ENCODE assay signal across 12 mouse cellular contexts in genomic region chr8:9451543-9451942, GRCm38 (mm10).
DNase-seq lines count a peak whose midpoint lies in the region; ATAC-seq and TF ChIP-seq lines count a peak whose summit lies in the region.
"Had no signal": no experiment of that assay in that cellular context is flagged by ENCODE, and none has a peak within 500 bp of the region (broad histone marks: within the 10 kb centered on the region; RNA-seq: fewer than 3 reads in every experiment).

No protein-coding gene starts in this region.

- peak; percentile 57 for TF ChIP-seq CTCF in intestine, postnatal 0 days (IDR thresholded peaks at IDR 0.05; ENCODE audit: low read depth)
- no peak for TF ChIP-seq CTCF in thymus, adult 2 months (IDR thresholded peaks at IDR 0.05; ENCODE audit: borderline replicate concordance, control insufficient read depth, extremely low read depth, insufficient read depth, low read length, poor library complexity)
- peak; percentile 8; the same call in 1 of the 2 replicates for TF ChIP-seq CTCF in cortical plate, adult 2 months (IDR thresholded peaks at IDR 0.05; ENCODE audit: extremely low read depth, insufficient read depth, low read length)

- H3K27me3 ChIP-seq in intestine, postnatal 0 days (replicated peaks; ENCODE audit: control insufficient read depth, insufficient read depth, low read length): no peaks in the 10 kb centered on the region
- H3K27me3 ChIP-seq in intestine, embryonic 15.5 days (replicated peaks): no peaks in the 10 kb centered on the region
- H3K27me3 ChIP-seq in thymus, adult 2 months (ENCODE audit: control insufficient read depth, insufficient read depth, low read length): no peaks in the 10 kb centered on the region
- H3K27me3 ChIP-seq: embryonic facial prominence, embryonic 12.5 days; heart, embryonic 13.5 days; liver, embryonic 15.5 days had no signal

- H3K36me3 ChIP-seq in intestine, postnatal 0 days (ENCODE audit: control insufficient read depth, insufficient read depth): no peaks in the 10 kb centered on the region
- no peaks in the 10 kb centered on the region for H3K36me3 ChIP-seq in intestine, embryonic 15.5 days
- H3K36me3 ChIP-seq in thymus, adult 2 months (ENCODE audit: control insufficient read depth, insufficient read depth, low read length): no peaks in the 10 kb centered on the region
- H3K36me3 ChIP-seq: embryonic facial prominence, embryonic 12.5 days; heart, embryonic 13.5 days; liver, embryonic 15.5 days had no signal

- no peak for ATAC-seq in intestine, postnatal 0 days
- ATAC-seq in intestine, embryonic 15.5 days: no peak
- no peak for ATAC-seq in megakaryocyte, adult 5-6 weeks (ENCODE audit: poor library complexity, severe bottlenecking)

- WGBS in intestine, postnatal 0 days: 65% methylated on average over 4 of the region's 4 CpGs
- WGBS in intestine, embryonic 15.5 days: 69% methylated on average over 4 of the region's 4 CpGs
- whole genome bisulfite sequencing in thymus, adult 2 months: 86% methylated on average over 4 of the region's 4 CpGs

- no peak overlapping the region for H3K4me3 ChIP-seq in intestine, postnatal 0 days (ENCODE audit: low read depth, low read length)
- H3K4me3 ChIP-seq in intestine, embryonic 15.5 days (replicated peaks): no peak overlapping the region
- H3K4me3 ChIP-seq in thymus, adult 2 months (ENCODE audit: control insufficient read depth, insufficient read depth, low read length): no peak overlapping the region
- H3K4me3 ChIP-seq in cortical plate, adult 2 months (ENCODE audit: insufficient read depth, low read length): no peak overlapping the region
- H3K4me3 ChIP-seq: embryonic facial prominence, embryonic 12.5 days; heart, embryonic 13.5 days; liver, embryonic 15.5 days had no signal

- H3K9ac ChIP-seq in intestine, postnatal 0 days (ENCODE audit: low read depth, low read length): no peak overlapping the region
- no peak overlapping the region for H3K9ac ChIP-seq in intestine, embryonic 15.5 days
- H3K9ac ChIP-seq: embryonic facial prominence, embryonic 12.5 days; heart, embryonic 13.5 days; liver, embryonic 15.5 days had no signal

- H3K4me2 ChIP-seq in intestine, postnatal 0 days (replicated peaks; ENCODE audit: low read depth): no peak overlapping the region
- H3K4me2 ChIP-seq in intestine, embryonic 15.5 days (replicated peaks): no peak overlapping the region
- H3K4me2 ChIP-seq: embryonic facial prominence, embryonic 12.5 days; heart, embryonic 13.5 days; liver, embryonic 15.5 days had no signal

- no peaks in the 10 kb centered on the region for H3K4me1 ChIP-seq in intestine, postnatal 0 days (replicated peaks; ENCODE audit: control insufficient read depth, insufficient read depth, low read length)
- no peaks in the 10 kb centered on the region for H3K4me1 ChIP-seq in intestine, embryonic 15.5 days (replicated peaks)
- H3K4me1 ChIP-seq in thymus, adult 2 months (replicated peaks; ENCODE audit: control insufficient read depth, insufficient read depth, low read length): no peaks in the 10 kb centered on the region
- no peaks in the 10 kb centered on the region for H3K4me1 ChIP-seq in cortical plate, adult 2 months (ENCODE audit: control insufficient read depth, insufficient read depth, low read length)
- H3K4me1 ChIP-seq: embryonic facial prominence, embryonic 12.5 days; heart, embryonic 13.5 days; liver, embryonic 15.5 days had no signal

- no peaks in the 10 kb centered on the region for H3K9me3 ChIP-seq in intestine, postnatal 0 days (ENCODE audit: control insufficient read depth)
- H3K9me3 ChIP-seq in intestine, embryonic 15.5 days: no peaks in the 10 kb centered on the region
- H3K9me3 ChIP-seq: embryonic facial prominence, embryonic 12.5 days; heart, embryonic 13.5 days; liver, embryonic 15.5 days had no signal

- no peak overlapping the region for H3K27ac ChIP-seq in intestine, postnatal 0 days (ENCODE audit: low read depth, low read length)
- no peak overlapping the region for H3K27ac ChIP-seq in intestine, embryonic 15.5 days
- H3K27ac ChIP-seq in thymus, adult 2 months (ENCODE audit: control insufficient read depth, insufficient read depth, low read length): no peak overlapping the region
- no peak overlapping the region for H3K27ac ChIP-seq in cortical plate, adult 2 months (ENCODE audit: insufficient read depth, low read length)
- H3K27ac ChIP-seq: embryonic facial prominence, embryonic 12.5 days; heart, embryonic 13.5 days; liver, embryonic 15.5 days had no signal

- no peak for TF ChIP-seq POLR2A in thymus, adult 2 months (IDR thresholded peaks at IDR 0.05; ENCODE audit: control insufficient read depth, extremely low read depth, insufficient read depth, low read length, poor library complexity)
- no peak for TF ChIP-seq POLR2A in cortical plate, adult 2 months (IDR thresholded peaks at IDR 0.05; ENCODE audit: extremely low read depth, insufficient read depth, low read length)

- DNase-seq in thymus, adult 2 months: peak; percentile 27
- DNase-seq in thymus, adult 18-20 months: no peak
- DNase-seq in gastrocnemius, adult 8-10 months (ENCODE audit: low spot score in 2 of 2): no peak
- DNase-seq: kidney, adult 11 months; layer of hippocampus, adult 9-11 months had no signal
